ENCODE assay signal across 15 mouse cellular contexts in the genomic region with DNA sequence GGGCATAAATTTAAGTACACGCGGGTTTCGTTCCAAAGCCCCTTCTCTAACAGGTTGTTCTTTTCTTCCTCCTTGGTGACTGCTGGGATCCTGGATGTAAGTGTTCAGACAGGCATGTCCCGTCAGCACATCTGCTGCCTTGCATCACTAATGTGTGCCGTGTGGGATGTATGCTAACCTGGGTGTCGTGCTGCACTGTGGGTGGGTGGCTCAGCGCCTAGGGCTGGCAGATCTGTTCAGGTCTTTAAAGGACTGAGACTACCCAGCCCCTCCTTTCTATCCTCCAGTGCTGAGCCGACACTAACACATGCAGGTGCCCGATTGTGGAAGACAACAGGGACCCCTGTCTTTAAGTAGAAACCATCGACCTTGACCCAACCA. TPM values are rescaled to one million over a fixed set of nuclear protein-coding genes. Genes with fewer than 3 reads are reported as not detected.
DNase-seq lines count a peak whose midpoint lies in the region; ATAC-seq and TF ChIP-seq lines count a peak whose summit lies in the region.
"Had no signal": no experiment of that assay in that cellular context is flagged by ENCODE, and none has a peak within 500 bp of the region (broad histone marks: within the 10 kb centered on the region; RNA-seq: fewer than 3 reads in every experiment).

No protein-coding gene starts in this region.

- intact Hi-C loops in heart, postnatal 10 days (cut with DNase I) = loop anchor here (5.0 to 10.0 kb wide), 6 partner anchors 204 to 654 kb away; no protein-coding TSS in a partner anchor

- no peaks in the 10 kb centered on the region; the same call in 1 of the 2 replicates for H3K27me3 ChIP-seq in heart, embryonic 10.5 days (ENCODE audit: insufficient read depth, poor library complexity, severe bottlenecking)
- no peaks in the 10 kb centered on the region for H3K27me3 ChIP-seq in liver, embryonic 15.5 days
- no peaks in the 10 kb centered on the region for H3K27me3 ChIP-seq in forebrain, embryonic 13.5 days
- H3K27me3 ChIP-seq: neural tube, embryonic 15.5 days had no signal

- H3K4me3 ChIP-seq in heart, embryonic 10.5 days = no peak overlapping the region
- peak overlapping the region; percentile 18 for H3K4me3 ChIP-seq in liver, embryonic 15.5 days (replicated peaks)
- no peak overlapping the region for H3K4me3 ChIP-seq in forebrain, embryonic 13.5 days
- H3K4me3 ChIP-seq: embryonic facial prominence, embryonic 13.5 days; neural tube, embryonic 15.5 days had no signal

- H3K27ac ChIP-seq in heart, embryonic 10.5 days = peak overlapping the region; percentile 57; the same call in 1 of the 2 replicates
- peak overlapping the region; percentile 87 for H3K27ac ChIP-seq in liver, embryonic 15.5 days (replicated peaks)
- no peak overlapping the region for H3K27ac ChIP-seq in forebrain, embryonic 13.5 days
- H3K27ac ChIP-seq: embryonic facial prominence, embryonic 13.5 days; neural tube, embryonic 15.5 days had no signal

- no peaks in the 10 kb centered on the region for H3K9me3 ChIP-seq in heart, embryonic 10.5 days
- no peaks in the 10 kb centered on the region for H3K9me3 ChIP-seq in liver, embryonic 15.5 days (replicated peaks)
- no peaks in the 10 kb centered on the region for H3K9me3 ChIP-seq in forebrain, embryonic 13.5 days (replicated peaks)
- H3K9me3 ChIP-seq: embryonic facial prominence, embryonic 13.5 days; neural tube, embryonic 15.5 days had no signal

- WGBS in heart, embryonic 10.5 days = 68% methylated on average over 10 of the region's 10 CpGs
- WGBS in liver, embryonic 15.5 days (ENCODE audit: insufficient replicate concordance) = 48% methylated on average over 10 of the region's 10 CpGs
- 77% methylated on average over 10 of the region's 10 CpGs for WGBS in forebrain, embryonic 13.5 days

- no peak for TF ChIP-seq CTCF in brain, embryonic 14.5 days (IDR thresholded peaks at IDR 0.05; ENCODE audit: borderline replicate concordance, extremely low read depth, insufficient read depth, insufficient read length)

- TF ChIP-seq POLR2A in brain, embryonic 14.5 days (IDR thresholded peaks at IDR 0.05; ENCODE audit: borderline replicate concordance, extremely low read depth, insufficient read depth, insufficient read length, poor library complexity, severe bottlenecking) = no peak

- H3K4me2 ChIP-seq in liver, embryonic 15.5 days = peak overlapping the region; percentile 54
- no peak overlapping the region for H3K4me2 ChIP-seq in forebrain, embryonic 13.5 days
- H3K4me2 ChIP-seq: embryonic facial prominence, embryonic 13.5 days; neural tube, embryonic 15.5 days had no signal

- DNase-seq in heart, embryonic 10.5 days (ENCODE audit: low spot score) = no peak
- no peak for DNase-seq in heart, postnatal 10 days
- DNase-seq in brain, embryonic 14.5 days (ENCODE audit: low read depth) = peak; percentile 4
- peak; percentile 49 for DNase-seq in left cerebral cortex, adult 11 months (ENCODE audit: low spot score)
- no peak for DNase-seq in B cell, adult 2 months
- DNase-seq in urinary bladder, postnatal 4 days (ENCODE audit: low spot score in 2 of 2) = no peak
- DNase-seq: adrenal gland, adult 8-10 months; cerebellum, adult 2 months; gastrocnemius, postnatal 14 days; heart, postnatal 36 days; thymus, postnatal 4 days had no signal

- H3K9ac ChIP-seq in liver, embryonic 15.5 days = peak overlapping the region; percentile 33; the same call in 1 of the 2 replicates
- H3K9ac ChIP-seq in forebrain, embryonic 13.5 days = no peak overlapping the region
- H3K9ac ChIP-seq: embryonic facial prominence, embryonic 13.5 days; neural tube, embryonic 15.5 days had no signal

- peak; percentile 47 for ATAC-seq in liver, embryonic 15.5 days (ENCODE audit: insufficient read depth)
- no peak for ATAC-seq in forebrain, embryonic 13.5 days

- H3K4me1 ChIP-seq in heart, embryonic 10.5 days = peaks cover 35% of the 10 kb centered on the region
- H3K4me1 ChIP-seq in liver, embryonic 15.5 days (replicated peaks) = peaks cover 48% of the 10 kb centered on the region
- H3K4me1 ChIP-seq in forebrain, embryonic 13.5 days = peaks cover 4% of the 10 kb centered on the region; the same call in 1 of the 2 replicates

- H3K36me3 ChIP-seq in heart, embryonic 10.5 days = peaks cover 11% of the 10 kb centered on the region; the same call in 1 of the 2 replicates
- no peaks in the 10 kb centered on the region for H3K36me3 ChIP-seq in liver, embryonic 15.5 days (replicated peaks)
- peaks cover 24% of the 10 kb centered on the region for H3K36me3 ChIP-seq in forebrain, embryonic 13.5 days (ENCODE audit: poor library complexity, severe bottlenecking)
- H3K36me3 ChIP-seq: embryonic facial prominence, embryonic 13.5 days had no signal

RNA-seq across cellular contexts. Expression of a gene that starts 25.1 kb away (rescaled TPM):
- polyA plus RNA-seq in heart, embryonic 10.5 days (2016; fragmentation: Nextera tagmentation; extraction: Ambion mirVana) = 64.7 and 68.8 TPM in 2 replicates
- total RNA-seq in heart, postnatal 10 days (2021) = 10 to 100 TPM; 49.1 to 50.0 TPM
- polyA plus RNA-seq in brain, embryonic 14.5 days (2012; rRNA removed) = 11.9 and 13.2 TPM in 2 replicates
- polyA plus RNA-seq in liver, embryonic 15.5 days (2015; fragmentation: Nextera tagmentation; extraction: Ambion mirVana) = 51.4 and 56.5 TPM in 2 replicates
- 55.7 and 58.1 TPM in 2 replicates for polyA plus RNA-seq in forebrain, embryonic 13.5 days (2015; fragmentation: Nextera tagmentation; extraction: Ambion mirVana)

RNA-seq across cellular contexts. Expression of a gene that starts 29.4 kb away (rescaled TPM):
- polyA plus RNA-seq in heart, embryonic 10.5 days (2016; fragmentation: Nextera tagmentation; extraction: Ambion mirVana) = 271 and 337 TPM in 2 replicates
- 100 to 1,000 TPM; 542 to 553 TPM for total RNA-seq in heart, postnatal 10 days (2021)
- polyA plus RNA-seq in brain, embryonic 14.5 days (2012; rRNA removed) = 54.7 and 81.2 TPM in 2 replicates
- 121 and 123 TPM in 2 replicates for polyA plus RNA-seq in liver, embryonic 15.5 days (2015; fragmentation: Nextera tagmentation; extraction: Ambion mirVana)
- polyA plus RNA-seq in forebrain, embryonic 13.5 days (2015; fragmentation: Nextera tagmentation; extraction: Ambion mirVana) = 166 and 172 TPM in 2 replicates

Comparison
In these comparisons a context has a peak if more than half of its experiments do, and no peak if none do; other contexts are left out.
1. DNase-seq: peak in brain, embryonic 14.5 days (single experiment) and left cerebral cortex, adult 11 months (single experiment); none in heart, embryonic 10.5 days (single experiment), heart, postnatal 10 days (0 of 2), B cell, adult 2 months (0 of 2) and urinary bladder, postnatal 4 days (0 of 2).